Mouse (Mus musculus) bone marrow macrophage, adult 2 months (primary cell): ENCODE measurements around the gene Lima1.

Experiments used
- CTCF ChIP-seq: IDR thresholded peaks from 2 replicates; pipeline ENCODE4 v1.5.1; 2012; ENCODE audit warnings: low read depth, mild to moderate bottlenecking, low read length, moderate library complexity
- POLR2A ChIP-seq: IDR thresholded peaks from 2 replicates; pipeline ENCODE4 v1.6.1; 2012; ENCODE audit warnings: mild to moderate bottlenecking, low read depth, low read length, borderline replicate concordance

DNA sequence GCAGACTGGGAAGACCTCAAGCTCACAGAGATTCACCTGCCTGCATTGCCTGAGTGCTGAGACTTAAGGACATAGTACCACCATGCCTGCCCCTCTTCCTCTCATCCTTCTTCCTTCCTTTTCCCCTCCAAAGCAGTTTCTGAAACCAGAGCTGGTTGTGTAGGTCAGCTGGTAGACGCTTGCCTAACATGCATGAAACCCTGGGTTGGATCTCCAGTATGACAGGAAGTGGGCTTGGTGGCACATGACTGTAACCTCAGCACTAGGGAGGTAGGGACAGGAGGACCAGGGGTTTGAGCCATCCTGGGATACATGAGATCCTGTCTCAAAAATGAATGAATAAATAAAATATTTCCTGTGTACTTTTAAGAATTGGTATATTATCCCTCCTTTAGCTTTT, 32.3 kb upstream of the Lima1 start:
- TF ChIP-seq POLR2A (no peak), CTCF (no peak)
